Mouse (Mus musculus) cerebral cortex, adult 2 months (tissue): ENCODE results near the gene Adcy7.

Source experiments
- WGBS: fragments of 180-500 bp; shearing (Covaris S2); methylation state at CpG from one replicate; pipeline ENCODE4 v1.1.7; 2018; 5-methylcytosine and 5-hydroxymethylcytosine counted together

The Adcy7 gene

GRCm38 (mm10) chr8:88299907-88300603 is 27.9 kb downstream of the Adcy7 start:
- 75% methylated on average over 10 of the region's 10 CpGs for WGBS

- WGBS = 68% methylated on average over 15 of the region's 15 CpGs
Measured at GRCm38 (mm10) chr8:88301589-88302437, 29.6 kb downstream of the Adcy7 start.

GRCm38 (mm10) chr8:88305814-88306213 is 33.6 kb downstream of the Adcy7 start:
- 89% methylated on average over 4 of the region's 4 CpGs for WGBS

- 77% methylated on average over 14 of the region's 14 CpGs for WGBS
Measured at GRCm38 (mm10) chr8:88306511-88306910, 34.3 kb downstream of the Adcy7 start.

- WGBS = 89% methylated on average over 4 of the region's 4 CpGs
Measured at GRCm38 (mm10) chr8:88307736-88308135, 35.5 kb downstream of the Adcy7 start.

GRCm38 (mm10) chr8:88309274-88309873 is 37.2 kb downstream of the Adcy7 start:
- 87% methylated on average over 10 of the region's 10 CpGs for WGBS

- WGBS = 95% methylated on average over 7 of the region's 7 CpGs
Measured at GRCm38 (mm10) chr8:88309881-88310280, 37.7 kb downstream of the Adcy7 start.

GRCm38 (mm10) chr8:88310286-88310685 is 38.1 kb downstream of the Adcy7 start:
- WGBS = 95% methylated on average over 13 of the region's 13 CpGs

GRCm38 (mm10) chr8:88312966-88313365 is 40.8 kb downstream of the Adcy7 start:
- WGBS = 61% methylated on average over 8 of the region's 8 CpGs

- WGBS = 97% methylated on average over 12 of the region's 12 CpGs
Measured at GRCm38 (mm10) chr8:88313991-88314390, 41.8 kb downstream of the Adcy7 start.

GRCm38 (mm10) chr8:88315302-88315701 is 43.1 kb downstream of the Adcy7 start:
- WGBS = 97% methylated on average over 8 of the region's 8 CpGs

GRCm38 (mm10) chr8:88316139-88316931 is 44.1 kb downstream of the Adcy7 start:
- WGBS = 31% methylated on average over 8 of the region's 8 CpGs

- WGBS = 69% methylated on average over 5 of the region's 5 CpGs
Measured at GRCm38 (mm10) chr8:88317341-88317740, 45.1 kb downstream of the Adcy7 start.

GRCm38 (mm10) chr8:88318151-88318550 is 45.9 kb downstream of the Adcy7 start:
- 99% methylated on average over 8 of the region's 8 CpGs for WGBS

GRCm38 (mm10) chr8:88320134-88320533 is 47.9 kb downstream of the Adcy7 start:
- 95% methylated on average over 6 of the region's 6 CpGs for WGBS

- WGBS = 91% methylated on average over 5 of the region's 5 CpGs
Measured at GRCm38 (mm10) chr8:88321387-88321786, 49.2 kb downstream of the Adcy7 start.

GRCm38 (mm10) chr8:88323523-88323922 is 51.3 kb downstream of the Adcy7 start:
- WGBS = 91% methylated on average over 5 of the region's 5 CpGs

GRCm38 (mm10) chr8:88324760-88325159 is 52.6 kb downstream of the Adcy7 start:
- 77% methylated on average over 11 of the region's 11 CpGs for WGBS

GRCm38 (mm10) chr8:88325251-88325650 is 53.0 kb downstream of the Adcy7 start:
- 53% methylated on average over 5 of the region's 5 CpGs for WGBS

GRCm38 (mm10) chr8:88325795-88326194 is 53.6 kb downstream of the Adcy7 start:
- WGBS = 94% methylated on average over 5 of the region's 5 CpGs

GRCm38 (mm10) chr8:88326328-88326727 is 54.1 kb downstream of the Adcy7 start:
- 98% methylated on average over 12 of the region's 12 CpGs for WGBS

- WGBS = 69% methylated on average over 6 of the region's 6 CpGs
Measured at GRCm38 (mm10) chr8:88328689-88329088, 56.5 kb downstream of the Adcy7 start.
